Mouse (Mus musculus) heart, embryonic 15.5 days (tissue): ENCODE measurements around the gene Dusp9. TPM values are rescaled to one million over a fixed set of nuclear protein-coding genes. Genes with fewer than 3 reads are reported as not detected.

ENCODE experiments used
- polyA plus RNA-seq: library from polyadenylated mRNA; unstranded; fragments of >200 nt; fragmentation: Nextera tagmentation; extraction: Ambion mirVana; gene quantifications from 2 replicates; pipeline ENCODE4 v1.2.1, GENCODE M21; 2015

The Dusp9 gene
- polyA plus RNA-seq, 1 experiment from 2014 or later, result 1.4 TPM

Other genes with a start within 250 kb of the Dusp9 start
- gene Gm18336, start 240.7 kb upstream of the Dusp9 start, polyA plus RNA-seq, result not detected in 2 replicates
- not detected in 2 replicates for gene Zfp92, start 228.3 kb upstream of the Dusp9 start, polyA plus RNA-seq
- not detected in 2 replicates for gene Trex2, start 204.1 kb upstream of the Dusp9 start, polyA plus RNA-seq
- gene Haus7, start 180.4 kb upstream of the Dusp9 start, polyA plus RNA-seq, result 40.3 and 41.3 TPM in 2 replicates
- gene Bgn, start 155.8 kb upstream of the Dusp9 start, polyA plus RNA-seq, result 110 and 151 TPM in 2 replicates
- 0.18 and 0.25 TPM in 2 replicates for gene Atp2b3, start 136.3 kb upstream of the Dusp9 start, polyA plus RNA-seq
- 8.8 and 13.7 TPM in 2 replicates for gene Pnck, start 20.7 kb downstream of the Dusp9 start, polyA plus RNA-seq
- gene Slc6a8, start 33.7 kb downstream of the Dusp9 start, polyA plus RNA-seq, result 7.5 and 8.1 TPM in 2 replicates
- 163 and 175 TPM in 2 replicates for gene Bcap31, start 76.8 kb downstream of the Dusp9 start, polyA plus RNA-seq
- 13.1 and 17.4 TPM in 2 replicates for gene Abcd1, start 77.2 kb downstream of the Dusp9 start, polyA plus RNA-seq
- 0.57 and 0.75 TPM in 2 replicates for gene Plxnb3, start 117.7 kb downstream of the Dusp9 start, polyA plus RNA-seq
- 82.3 and 85.7 TPM in 2 replicates for gene Srpk3, start 135.0 kb downstream of the Dusp9 start, polyA plus RNA-seq
- gene Idh3g, start 147.5 kb downstream of the Dusp9 start, polyA plus RNA-seq, result 410 and 432 TPM in 2 replicates
- 135 and 152 TPM in 2 replicates for gene Ssr4, start 147.6 kb downstream of the Dusp9 start, polyA plus RNA-seq
- gene Pdzd4, start 185.6 kb downstream of the Dusp9 start, polyA plus RNA-seq, result 0.30 and 0.57 TPM in 2 replicates